Mouse (Mus musculus) lung, adult 2 months (tissue): ENCODE data around the gene Tor1aip1. TPM values are rescaled to one million over a fixed set of nuclear protein-coding genes. Genes with fewer than 3 reads are reported as not detected.
"Not testable (repeated sequence)": the region's sequence is repeated elsewhere in the genome, so short reads cannot be mapped to it uniquely, and the experiment has no call there.

Source experiments
- DNase-seq: peaks from one replicate; pipeline ENCODE4 v3.0.0; 2022
- H3K4me1 ChIP-seq: fragments of 200-500 bp; 2 replicates; pipeline ENCODE4 v1.6.1; 2011; ENCODE audit warnings: low read length; ENCODE audit not compliant: control insufficient read depth, insufficient read depth
- H3K4me3 ChIP-seq: fragments of 200-500 bp; replicated peaks from 2 replicates; pipeline ENCODE3; 2011; ENCODE audit warnings: low read depth, mild to moderate bottlenecking, control low read depth, low read length; ENCODE audit errors: extremely low read depth
- CTCF ChIP-seq: fragments of 200-500 bp; IDR thresholded peaks from 2 replicates; pipeline ENCODE4 v1.5.1; 2011; ENCODE audit warnings: mild to moderate bottlenecking, low read length, control low read depth; ENCODE audit not compliant: insufficient read depth
- POLR2A ChIP-seq: fragments of 200-500 bp; IDR thresholded peaks from 2 replicates; pipeline ENCODE4 v1.6.1; 2011; ENCODE audit warnings: low read depth, mild to moderate bottlenecking, control low read depth, low read length, borderline replicate concordance; ENCODE audit errors: extremely low read depth
- WGBS: fragments of 180-500 bp; shearing (Covaris S2); methylation state at CpG from one replicate; pipeline ENCODE4 v1.1.7; 2018; 5-methylcytosine and 5-hydroxymethylcytosine counted together
- polyA plus RNA-seq: library from polyadenylated mRNA; depleted of rRNA; stranded (reverse); fragments of >200 nt; gene quantifications from 2 replicates; pipeline ENCODE4 v1.2.3, GENCODE M21; 2012

Gene Tor1aip1
- polyA plus RNA-seq, 1 experiment = 36.6 TPM

GRCm38 (mm10) chr1:156058207-156058606 is 21.9 kb upstream of the Tor1aip1 start:
- WGBS = 65% methylated on average over 2 of the region's 2 CpGs
- DNase-seq = no peak
- TF ChIP-seq CTCF = no peak
- no peak for TF ChIP-seq POLR2A

GRCm38 (mm10) chr1:156046688-156047087 is 10.4 kb upstream of the Tor1aip1 start:
- Histone ChIP-seq H3K4me1 (peaks cover 10% of the 10 kb centered on the region), H3K4me3 (no peak overlapping the region)
- no peak for DNase-seq
- 57% methylated on average over 3 of the region's 3 CpGs for WGBS
- no peak for TF ChIP-seq CTCF
- TF ChIP-seq POLR2A = no peak

More at GRCm38 (mm10) chr1:156058207-156058606, 21.9 kb upstream of the Tor1aip1 start:
- Histone ChIP-seq H3K4me1 (no peaks in the 10 kb centered on the region), H3K4me3 (no peak overlapping the region)

GRCm38 (mm10) chr1:156044211-156044611 is 7.9 kb upstream of the Tor1aip1 start:
- Histone ChIP-seq H3K4me1 (peaks cover 12% of the 10 kb centered on the region), H3K4me3 (no peak overlapping the region)
- DNase-seq = no peak
- WGBS = 49% methylated on average over 5 of the region's 5 CpGs
- TF ChIP-seq POLR2A = no peak
- no peak for TF ChIP-seq CTCF

- peaks cover 12% of the 10 kb centered on the region for H3K4me1 ChIP-seq
- peak; percentile 32 for DNase-seq
- WGBS = 15% methylated on average over 4 of the region's 4 CpGs
- TF ChIP-seq POLR2A = no peak
- peak; percentile 49 for TF ChIP-seq CTCF
- H3K4me3 ChIP-seq = no peak overlapping the region
Measured at GRCm38 (mm10) chr1:156043027-156043426, 6.7 kb upstream of the Tor1aip1 start.

- H3K4me1 ChIP-seq = peaks cover 12% of the 10 kb centered on the region
- H3K4me3 ChIP-seq = no peak overlapping the region
- DNase-seq = no peak
- WGBS = 80% methylated on average over 5 of the region's 5 CpGs
- TF ChIP-seq CTCF (no peak), POLR2A (no peak)
Measured at GRCm38 (mm10) chr1:156042481-156042880, 6.2 kb upstream of the Tor1aip1 start.

- TF ChIP-seq CTCF (no peak), POLR2A (no peak)
- Histone ChIP-seq H3K4me1 (peaks cover 11% of the 10 kb centered on the region), H3K4me3 (peak overlapping the region; percentile 66)
- no peak for DNase-seq
- WGBS = 21% methylated on average over 7 of the region's 7 CpGs
Measured at GRCm38 (mm10) chr1:156041451-156042241, 5.4 kb upstream of the Tor1aip1 start.

- Histone ChIP-seq H3K4me1 (peaks cover 10% of the 10 kb centered on the region), H3K4me3 (peak overlapping the region; percentile 66)
- DNase-seq = peak; percentile 87
- WGBS = under 1% methylated on average over 22 of the region's 22 CpGs
- no peak for TF ChIP-seq CTCF
- peak; percentile 99 for TF ChIP-seq POLR2A
Measured at GRCm38 (mm10) chr1:156040731-156041401, 4.6 kb upstream of the Tor1aip1 start.

GRCm38 (mm10) chr1:156039989-156040388 is 3.7 kb upstream of the Tor1aip1 start:
- WGBS = 68% methylated on average over 7 of the region's 7 CpGs
- not testable (repeated sequence) for H3K4me3 ChIP-seq, H3K4me1 ChIP-seq, DNase-seq

GRCm38 (mm10) chr1:156037144-156037583 is 884 bp upstream of the Tor1aip1 start:
- TF ChIP-seq POLR2A = peak; percentile 91; the same call in 1 of the 2 replicates
- TF ChIP-seq CTCF = no peak
- peak overlapping the region; percentile 69 for H3K4me3 ChIP-seq
- 6% methylated on average over 5 of the region's 5 CpGs for WGBS
- DNase-seq = peak; percentile 51
- H3K4me1 ChIP-seq = peaks cover 11% of the 10 kb centered on the region

GRCm38 (mm10) chr1:156035269-156035929 is 881 bp downstream of the Tor1aip1 start, which contains the start of gene Tor1aip2:
TSS of gene Tor1aip2 (plus strand) at chr1:156035403.
- Histone ChIP-seq H3K4me1 (peaks cover 5% of the 10 kb centered on the region), H3K4me3 (peak within 1 kb of the TSS; percentile 92)
- DNase-seq = no peak
- TF ChIP-seq POLR2A (peak; percentile 25; the same call in 1 of the 2 replicates), CTCF (no peak)
- under 1% methylated on average over 58 of the region's 59 CpGs for WGBS
